Mouse (Mus musculus) MEL (cell line): Measurements from ENCODE around the gene Josd1. TPM values are rescaled to one million over a fixed set of nuclear protein-coding genes. Genes with fewer than 3 reads are reported as not detected.

Source experiments
- DNase-seq: peaks from one replicate; pipeline ENCODE4 v3.0.0; 2011; ENCODE audit warnings: low read depth, low spot score
- H3K27ac ChIP-seq: 2 replicates; pipeline ENCODE4 v1.5.1; 2012; ENCODE audit warnings: low read depth, mild to moderate bottlenecking, control low read depth, low read length, moderate library complexity; ENCODE audit not compliant: control insufficient read depth
- H3K27me3 ChIP-seq, 2 experiments: fragments of 150-350 bp in 1 of 2; sonication (generic) in 1 of 2; 2 replicates each; pipeline ENCODE4 v1.6.1; 2012; ENCODE audit warnings: low read length in 2 of 2, mild to moderate bottlenecking in 2 of 2, improper control_type of control experiment in 1 of 2, moderate library complexity in 1 of 2; ENCODE audit not compliant: insufficient read depth in 2 of 2, control insufficient read depth in 1 of 2
- H3K36me3 ChIP-seq, 2 experiments: 2 replicates each; pipeline ENCODE4 v1.6.1; 2012 to 2014; ENCODE audit warnings: low read length in 2 of 2, improper control_type of control experiment in 1 of 2, inconsistent platforms in 1 of 2, mild to moderate bottlenecking in 1 of 2; ENCODE audit not compliant: insufficient read depth in 2 of 2, control insufficient read depth in 1 of 2
- H3K4me1 ChIP-seq, 2 experiments: fragments of 150-350 bp in 1 of 2; sonication (generic) in 1 of 2; 2 replicates each; pipeline ENCODE4 v1.6.1; 2012; ENCODE audit warnings: low read length in 2 of 2, improper control_type of control experiment in 1 of 2, mild to moderate bottlenecking in 1 of 2; ENCODE audit not compliant: insufficient read depth in 2 of 2, control insufficient read depth in 1 of 2
- H3K4me3 ChIP-seq, 2 experiments: fragments of 150-350 bp in 1 of 2; sonication (generic) in 1 of 2; 2 replicates each; pipeline ENCODE4 v1.5.1; 2012; ENCODE audit warnings: low read depth in 2 of 2, low read length in 2 of 2, mild to moderate bottlenecking in 2 of 2, moderate library complexity in 2 of 2, control low read depth in 1 of 2, improper control_type of control experiment in 1 of 2; ENCODE audit not compliant: control insufficient read depth in 1 of 2, insufficient read depth in 1 of 2
- H3K79me2 ChIP-seq: 2 replicates; pipeline ENCODE4 v1.6.1; 2012; ENCODE audit warnings: mild to moderate bottlenecking, low read length, moderate library complexity; ENCODE audit not compliant: control insufficient read depth, poor library complexity, insufficient read depth
- H3K9ac ChIP-seq: 2 replicates; pipeline ENCODE4 v1.6.1; 2012; ENCODE audit warnings: low read depth, mild to moderate bottlenecking, control low read depth, low read length, moderate library complexity; ENCODE audit not compliant: control insufficient read depth, poor library complexity, severe bottlenecking
- H3K9me3 ChIP-seq: fragments of 150-350 bp; sonication (generic); replicated peaks from 2 replicates; pipeline ENCODE4 v1.6.1; 2012; ENCODE audit warnings: mild to moderate bottlenecking, low read length, improper control_type of control experiment, moderate library complexity; ENCODE audit not compliant: insufficient read depth
- CHD1 ChIP-seq: IDR thresholded peaks from 2 replicates; pipeline ENCODE4 v1.6.1; 2012; ENCODE audit warnings: low read depth, mild to moderate bottlenecking, inconsistent platforms, low read length, improper control_type of control experiment
- CHD2 ChIP-seq: IDR thresholded peaks from 2 replicates; pipeline ENCODE4 v1.6.1; 2011; ENCODE audit warnings: low read length, improper control_type of control experiment
- CTCF ChIP-seq, 3 experiments: IDR thresholded peaks in 2 of 3; conservative IDR thresholded peaks in 1 of 3; 2 replicates each; pipeline ENCODE4 v1.5.1; 2011 to 2012; ENCODE audit warnings: low read length in 3 of 3, low read depth in 2 of 3, mild to moderate bottlenecking in 2 of 3, improper control_type of control experiment in 1 of 3, inconsistent platforms in 1 of 3, mixed read lengths in 1 of 3, moderate library complexity in 1 of 3; ENCODE audit not compliant: control insufficient read depth in 1 of 3, insufficient read depth in 1 of 3, poor library complexity in 1 of 3, severe bottlenecking in 1 of 3
- ELF1 ChIP-seq: IDR thresholded peaks from 2 replicates; pipeline ENCODE4 v1.6.1; 2014; ENCODE audit warnings: low read depth, mild to moderate bottlenecking, inconsistent platforms, low read length, improper control_type of control experiment, moderate library complexity
- EP300 ChIP-seq, 2 experiments: IDR thresholded peaks; 2 replicates each; pipeline ENCODE4 v1.6.1; 2011; ENCODE audit warnings: improper control_type of control experiment in 2 of 2, low read length in 2 of 2, low read depth in 1 of 2, mild to moderate bottlenecking in 1 of 2
- GABPA ChIP-seq: IDR thresholded peaks from 2 replicates; pipeline ENCODE4 v1.6.1; 2012; ENCODE audit warnings: low read depth, mild to moderate bottlenecking, inconsistent platforms, low read length, improper control_type of control experiment, moderate library complexity
- GATA1 ChIP-seq: IDR thresholded peaks from 2 replicates; pipeline ENCODE4 v1.6.1; 2011; ENCODE audit warnings: low read depth, low read length, improper control_type of control experiment
- HCFC1 ChIP-seq: IDR thresholded peaks from 2 replicates; pipeline ENCODE4 v1.6.1; 2012; ENCODE audit warnings: low read depth, mild to moderate bottlenecking, inconsistent platforms, low read length, improper control_type of control experiment, moderate library complexity
- JUND ChIP-seq: IDR thresholded peaks from 2 replicates; pipeline ENCODE4 v1.6.1; 2011; ENCODE audit warnings: low read depth, mild to moderate bottlenecking, improper control_type of control experiment, low read length
- MAFK ChIP-seq: IDR thresholded peaks from 2 replicates; pipeline ENCODE4 v1.6.1; 2011; ENCODE audit warnings: low read depth, mild to moderate bottlenecking, low read length, improper control_type of control experiment, borderline replicate concordance
- MAX ChIP-seq: IDR thresholded peaks from 2 replicates; pipeline ENCODE4 v1.6.1; 2011; ENCODE audit warnings: low read length, improper control_type of control experiment
- MAZ ChIP-seq: IDR thresholded peaks from 2 replicates; pipeline ENCODE4 v1.6.1; 2012; ENCODE audit warnings: low read depth, mild to moderate bottlenecking, inconsistent platforms, low read length, improper control_type of control experiment
- MXI1 ChIP-seq: IDR thresholded peaks from 2 replicates; pipeline ENCODE4 v1.6.1; 2011; ENCODE audit warnings: mild to moderate bottlenecking, low read depth, low read length, improper control_type of control experiment
- MYB ChIP-seq: IDR thresholded peaks from 2 replicates; pipeline ENCODE4 v1.6.1; 2011; ENCODE audit warnings: mild to moderate bottlenecking, low read depth, low read length, improper control_type of control experiment
- MYC ChIP-seq: IDR thresholded peaks from 2 replicates; pipeline ENCODE4 v1.6.1; 2011; ENCODE audit warnings: low read depth, mild to moderate bottlenecking, low read length, improper control_type of control experiment, moderate library complexity
- NELFE ChIP-seq: IDR thresholded peaks from 2 replicates; pipeline ENCODE4 v1.6.1; 2011; ENCODE audit warnings: low read depth, low read length, improper control_type of control experiment
- NRF1 ChIP-seq: IDR thresholded peaks from 2 replicates; pipeline ENCODE4 v1.6.1; 2014; ENCODE audit warnings: low read depth, mild to moderate bottlenecking, inconsistent platforms, low read length, improper control_type of control experiment, moderate library complexity; ENCODE audit not compliant: poor library complexity, insufficient read depth, severe bottlenecking
- POLR2AphosphoS2 ChIP-seq: IDR thresholded peaks from 2 replicates; pipeline ENCODE4 v1.6.1; 2011; ENCODE audit warnings: low read length, improper control_type of control experiment
- POLR2AphosphoS5 ChIP-seq: IDR thresholded peaks from 2 replicates; pipeline ENCODE4 v1.6.1; 2012; ENCODE audit warnings: low read depth, borderline replicate concordance, mild to moderate bottlenecking, inconsistent platforms, low read length, moderate library complexity, mixed read lengths
- RAD21 ChIP-seq: IDR thresholded peaks from 2 replicates; pipeline ENCODE4 v1.6.1; 2011; ENCODE audit warnings: mild to moderate bottlenecking, low read depth, low read length, improper control_type of control experiment
- SIN3A ChIP-seq: IDR thresholded peaks from 2 replicates; pipeline ENCODE4 v1.6.1; 2012; ENCODE audit warnings: low read length, improper control_type of control experiment, inconsistent platforms
- SMC3 ChIP-seq: IDR thresholded peaks from 2 replicates; pipeline ENCODE4 v1.6.1; 2011; ENCODE audit warnings: low read depth, low read length, improper control_type of control experiment
- TAL1 ChIP-seq: IDR thresholded peaks from 2 replicates; pipeline ENCODE4 v1.6.1; 2012; ENCODE audit warnings: mild to moderate bottlenecking, inconsistent platforms, low read length, moderate library complexity, mixed read lengths
- TCF12 ChIP-seq: IDR thresholded peaks from 2 replicates; pipeline ENCODE4 v1.6.1; 2014; ENCODE audit warnings: low read depth, mild to moderate bottlenecking, inconsistent platforms, low read length, improper control_type of control experiment, moderate library complexity
- UBTF ChIP-seq: IDR thresholded peaks from 2 replicates; pipeline ENCODE4 v1.6.1; 2012; ENCODE audit warnings: low read depth, mild to moderate bottlenecking, inconsistent platforms, low read length, improper control_type of control experiment, moderate library complexity, borderline replicate concordance; ENCODE audit not compliant: insufficient read depth
- USF2 ChIP-seq, 2 experiments: IDR thresholded peaks; 2 replicates each; pipeline ENCODE4 v1.6.1; 2011 to 2012; ENCODE audit warnings: improper control_type of control experiment in 2 of 2, low read length in 2 of 2, borderline replicate concordance in 1 of 2, inconsistent platforms in 1 of 2, low read depth in 1 of 2, mild to moderate bottlenecking in 1 of 2; ENCODE audit not compliant: insufficient read depth in 1 of 2
- ZC3H11A ChIP-seq: IDR thresholded peaks from 2 replicates; pipeline ENCODE4 v1.6.1; 2012; ENCODE audit warnings: low read depth, mild to moderate bottlenecking, inconsistent platforms, low read length, improper control_type of control experiment
- ZMIZ1 ChIP-seq: IDR thresholded peaks from 2 replicates; pipeline ENCODE4 v1.6.1; 2012; ENCODE audit warnings: low read depth, mild to moderate bottlenecking, inconsistent platforms, low read length, improper control_type of control experiment, moderate library complexity
- polyA plus RNA-seq, 2 experiments: library from polyadenylated mRNA; stranded (reverse) in 1 of 2; unstranded in 1 of 2; fragments of >175 nt in 1 of 2; fragments of >200 nt in 1 of 2; gene quantifications; 2 replicates each; pipeline versions ENCODE4 v1.2.1 to v1.2.4; 2012; ENCODE audit warnings: low replicate concordance in 2 of 2, low read depth in 1 of 2; ENCODE audit not compliant: insufficient read length in 2 of 2, insufficient read depth in 1 of 2, missing spikeins in 1 of 2
- total RNA-seq: library from RNA; depleted of rRNA; stranded (reverse); fragments of 300-350 nt; gene quantifications from 2 replicates; pipeline ENCODE4 v1.2.3, GENCODE M21; 2012

The Josd1 gene
- total and polyA plus RNA-seq, 3 experiments, result 46.5 to 47.2 TPM; not detected in 1

DNA sequence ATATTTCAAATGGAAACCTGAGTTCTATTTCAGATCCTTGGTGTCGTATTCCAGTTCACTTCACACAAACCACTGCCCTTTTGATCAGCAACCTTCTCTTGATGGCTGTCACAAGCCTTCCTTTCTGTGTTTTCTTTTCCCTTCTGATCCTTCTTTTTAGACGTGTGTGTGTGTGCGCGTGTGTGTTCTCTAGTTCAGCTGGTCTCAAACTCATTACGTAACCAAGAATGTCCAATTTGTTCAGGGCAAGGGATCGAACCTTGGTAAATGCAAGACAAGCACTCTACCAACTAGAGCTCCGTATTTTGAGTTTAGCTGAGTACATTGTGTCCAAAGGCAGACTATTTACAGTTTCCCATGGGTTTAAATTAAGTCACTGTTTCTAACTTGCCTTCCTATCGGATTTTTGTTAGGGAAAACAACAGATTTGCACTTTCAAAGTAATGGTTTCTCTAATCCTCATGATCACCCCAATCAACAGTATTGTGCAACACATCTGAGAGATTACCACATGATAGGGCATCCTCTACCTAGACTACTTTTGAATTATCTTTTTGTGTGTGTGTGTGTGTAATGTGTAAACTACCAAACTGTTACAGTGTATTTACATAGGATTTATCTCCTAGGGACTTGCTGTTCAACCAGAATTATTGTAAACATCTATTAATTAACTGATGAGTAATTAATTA lies 693 bp upstream of the Josd1 start:
- TF ChIP-seq SIN3A, result no peak; the same call in 1 of the 2 replicates
- no peak for TF ChIP-seq CTCF (IDR thresholded peaks at IDR 0.05 in 2 of 3, conservative IDR thresholded peaks at IDR 0.05 in 1 of 3; ENCODE audit: control insufficient read depth in 1 of 3, insufficient read depth in 1 of 3, low read depth in 2 of 3, low read length in 3 of 3, poor library complexity in 1 of 3, severe bottlenecking in 1 of 3)
- TF ChIP-seq GATA1, result 0 out of 2 replicates have a peak, but pooled peaks have one; percentile 13
- no peak for TF ChIP-seq GABPA
- no peak for TF ChIP-seq MAFK
- no peak for TF ChIP-seq ZMIZ1
- 0 out of 2 replicates have a peak, but pooled peaks have one; percentile 51 for TF ChIP-seq MAX
- no peak for TF ChIP-seq POLR2AphosphoS2
- TF ChIP-seq MXI1, result peak; percentile 31; the same call in 1 of the 2 replicates
- 0 out of 4 replicates have a peak, but pooled peaks of 1 of the 2 experiments have one; percentile 17 for TF ChIP-seq EP300 (IDR thresholded peaks at IDR 0.05; ENCODE audit: low read depth in 1 of 2, low read length in 2 of 2)
- no peak for TF ChIP-seq MYB
- TF ChIP-seq ZC3H11A, result no peak
- TF ChIP-seq NELFE, result no peak
- TF ChIP-seq MYC, result peak; percentile 7; the same call in 1 of the 2 replicates
- no peak for TF ChIP-seq NRF1
- TF ChIP-seq MAZ, result 0 out of 2 replicates have a peak, but pooled peaks have one; percentile 8
- no peak for TF ChIP-seq JUND
- no peak for TF ChIP-seq CHD1
- Histone ChIP-seq H3K27ac (peak overlapping the region; percentile 82), H3K9ac (peak overlapping the region; percentile 77), H3K79me2 (peaks cover 67% of the 10 kb centered on the region), H3K9me3 (no peaks in the 10 kb centered on the region), H3K27me3 (no peaks in the 10 kb centered on the region), H3K4me3 (peak overlapping the region; percentile 69 to 93), H3K4me1 (peaks cover 9 to 23% of the 10 kb centered on the region in 2 experiments), H3K36me3 (peaks cover 0 to 31% of the 10 kb centered on the region in 2 experiments; a peak in 3 of 4 replicates)
- no peak for DNase-seq

DNA sequence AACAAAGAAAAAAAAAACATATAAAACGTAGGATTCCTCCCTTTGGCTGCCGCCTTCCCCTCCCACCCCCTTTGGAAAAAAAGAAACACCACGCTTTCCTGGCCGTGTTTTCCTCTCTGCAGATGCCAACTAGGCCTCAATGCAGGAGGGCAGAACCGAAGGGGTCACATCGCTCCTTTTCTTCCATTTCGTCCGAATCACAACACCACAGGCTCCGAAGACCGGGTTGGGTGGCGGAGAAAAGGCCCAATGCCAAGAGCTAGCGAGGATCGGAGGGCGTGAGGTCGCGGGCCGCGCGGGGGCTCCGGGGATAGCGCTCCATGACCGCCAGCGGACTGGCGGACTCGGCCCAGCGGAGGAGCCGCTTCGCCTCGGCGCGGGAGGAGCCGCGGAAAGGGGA lies 544 bp downstream of the Josd1 start:
- Histone ChIP-seq H3K9ac (peak overlapping the region; percentile 97), H3K4me1 (peaks cover 8 to 26% of the 10 kb centered on the region in 2 experiments), H3K4me3 (peak overlapping the region; percentile 93 to 96), H3K9me3 (no peaks in the 10 kb centered on the region), H3K36me3 (peaks cover 0 to 32% of the 10 kb centered on the region in 2 experiments; a peak in 3 of 4 replicates), H3K79me2 (peaks cover 68% of the 10 kb centered on the region), H3K27ac (peak overlapping the region; percentile 78), H3K27me3 (no peaks in the 10 kb centered on the region)
- DNase-seq, result peak; percentile 53
- TF ChIP-seq MXI1 (peak; percentile 41; the same call in 1 of the 2 replicates), POLR2AphosphoS2 (no peak), TAL1 (no peak), ELF1 (no peak), RAD21 (no peak), EP300 (IDR thresholded peaks at IDR 0.05; ENCODE audit: low read depth in 1 of 2, low read length in 2 of 2) (no peak), SIN3A (peak; percentile 66), POLR2AphosphoS5 (no peak), CHD2 (no peak), SMC3 (no peak), UBTF (peak; percentile 49; the same call in 1 of the 2 replicates), CHD1 (no peak; the same call in 1 of the 2 replicates), MAX (no peak), MYC (peak; percentile 50; the same call in 1 of the 2 replicates), CTCF (IDR thresholded peaks at IDR 0.05 in 2 of 3, conservative IDR thresholded peaks at IDR 0.05 in 1 of 3; ENCODE audit: control insufficient read depth in 1 of 3, insufficient read depth in 1 of 3, low read depth in 2 of 3, low read length in 3 of 3, poor library complexity in 1 of 3, severe bottlenecking in 1 of 3) (no peak), ZMIZ1 (no peak), USF2 (IDR thresholded peaks at IDR 0.05; ENCODE audit: borderline replicate concordance in 1 of 2, insufficient read depth in 1 of 2, low read depth in 1 of 2, low read length in 2 of 2) (no peak), TCF12 (no peak), HCFC1 (0 out of 2 replicates have a peak, but pooled peaks have one; percentile 36)
